Comparison of ENCODE assay signal across 14 mouse cellular contexts in the genomic region with DNA sequence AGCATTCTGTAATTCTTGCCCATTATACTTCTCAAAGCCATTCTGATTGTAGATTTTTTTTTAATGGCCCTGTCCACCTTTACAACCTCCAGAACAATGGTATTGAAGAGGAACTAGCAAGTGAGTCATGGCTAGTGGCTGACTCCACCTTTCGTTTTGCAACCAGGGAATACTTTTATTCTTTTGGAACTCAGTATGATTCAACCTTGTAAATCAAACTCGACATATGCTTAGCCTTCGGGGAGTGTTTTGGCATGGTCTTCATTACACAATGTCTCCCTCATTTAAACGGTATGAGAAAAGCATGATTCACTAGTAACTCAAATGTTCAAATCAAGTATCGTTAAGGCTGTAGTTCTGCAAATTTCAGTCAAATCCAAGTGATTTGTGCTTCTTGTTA. TPM values are rescaled to one million over a fixed set of nuclear protein-coding genes. Genes with fewer than 3 reads are reported as not detected.
A peak's percentile ranks its signal among the peaks of the same experiment; 100 is the strongest.
DNase-seq lines count a peak whose midpoint lies in the region; ATAC-seq lines count a peak whose summit lies in the region.
"Had no signal": no experiment of that assay in that cellular context is flagged by ENCODE, and none has a peak within 500 bp of the region (broad histone marks: within the 10 kb centered on the region; RNA-seq: fewer than 3 reads in every experiment).

No protein-coding gene starts in this region.

- DNase-seq in embryonic facial prominence, embryonic 14.5 days (ENCODE audit: low spot score) = peak; percentile 54
- DNase-seq in embryonic facial prominence, embryonic 10.5 days (ENCODE audit: low spot score) = no peak
- DNase-seq in urinary bladder, postnatal 36 days (ENCODE audit: low spot score in 2 of 2) = peak; percentile 33 to 53
- DNase-seq in urinary bladder, adult 2 months (ENCODE audit: low spot score) = no peak
- DNase-seq in large intestine, adult 2 months (ENCODE audit: low read depth, low spot score) = peak; percentile 55
- no peak for DNase-seq in right cerebral cortex, adult 18-20 months
- DNase-seq in frontal cortex, postnatal 10 days (ENCODE audit: low spot score in 2 of 2) = no peak
- no peak for DNase-seq in hindbrain, embryonic 14.5 days (ENCODE audit: low spot score)
- DNase-seq: cerebellum, adult 11-12 months; heart, adult 2 months; right cerebral cortex, postnatal 14 days had no signal

- no peak overlapping the region for H3K27ac ChIP-seq in embryonic facial prominence, embryonic 14.5 days (replicated peaks; ENCODE audit: low read depth, low read length)
- no peak overlapping the region for H3K27ac ChIP-seq in embryonic facial prominence, embryonic 10.5 days (replicated peaks)
- no peak overlapping the region for H3K27ac ChIP-seq in hindbrain, embryonic 14.5 days
- H3K27ac ChIP-seq: heart, adult 2 months; intestine, embryonic 15.5 days had no signal

- H3K36me3 ChIP-seq in embryonic facial prominence, embryonic 14.5 days (ENCODE audit: control insufficient read depth, insufficient read depth, low read length) = no peaks in the 10 kb centered on the region
- no peaks in the 10 kb centered on the region for H3K36me3 ChIP-seq in embryonic facial prominence, embryonic 10.5 days (replicated peaks)
- no peaks in the 10 kb centered on the region for H3K36me3 ChIP-seq in hindbrain, embryonic 14.5 days (replicated peaks; ENCODE audit: control insufficient read depth, insufficient read depth)
- H3K36me3 ChIP-seq: intestine, embryonic 15.5 days had no signal

- H3K27me3 ChIP-seq in embryonic facial prominence, embryonic 14.5 days (replicated peaks; ENCODE audit: control insufficient read depth, insufficient read depth, low read length) = no peaks in the 10 kb centered on the region; the same call in 1 of the 2 replicates
- H3K27me3 ChIP-seq in embryonic facial prominence, embryonic 10.5 days (replicated peaks; ENCODE audit: low read depth, poor library complexity, severe bottlenecking) = peaks cover 11% of the 10 kb centered on the region
- H3K27me3 ChIP-seq in hindbrain, embryonic 14.5 days (ENCODE audit: control insufficient read depth, insufficient read depth, low read length) = no peaks in the 10 kb centered on the region
- H3K27me3 ChIP-seq: intestine, embryonic 15.5 days had no signal

- H3K9ac ChIP-seq in embryonic facial prominence, embryonic 14.5 days (ENCODE audit: low read depth, low read length) = no peak overlapping the region
- H3K9ac ChIP-seq in hindbrain, embryonic 14.5 days = no peak overlapping the region
- H3K9ac ChIP-seq: intestine, embryonic 15.5 days had no signal

- no peak for ATAC-seq in embryonic facial prominence, embryonic 14.5 days (ENCODE audit: low read depth)
- no peak for ATAC-seq in hindbrain, embryonic 14.5 days (ENCODE audit: low FRiP score)
- ATAC-seq: intestine, embryonic 15.5 days had no signal

- no peak overlapping the region for H3K4me3 ChIP-seq in embryonic facial prominence, embryonic 14.5 days (ENCODE audit: low read depth, low read length)
- no peak overlapping the region for H3K4me3 ChIP-seq in embryonic facial prominence, embryonic 10.5 days
- H3K4me3 ChIP-seq in hindbrain, embryonic 14.5 days (replicated peaks; ENCODE audit: low read length) = no peak overlapping the region
- H3K4me3 ChIP-seq: erythroblast, embryonic 14.5 days; heart, adult 2 months; intestine, embryonic 15.5 days had no signal

- H3K4me1 ChIP-seq in embryonic facial prominence, embryonic 14.5 days (ENCODE audit: control insufficient read depth, insufficient read depth, low read length) = peaks cover 8% of the 10 kb centered on the region; the same call in 1 of the 2 replicates
- H3K4me1 ChIP-seq in embryonic facial prominence, embryonic 10.5 days = peaks cover 5% of the 10 kb centered on the region
- peaks cover 6% of the 10 kb centered on the region; the same call in 1 of the 2 replicates for H3K4me1 ChIP-seq in hindbrain, embryonic 14.5 days (replicated peaks; ENCODE audit: control insufficient read depth, insufficient read depth, low read length)
- H3K4me1 ChIP-seq: intestine, embryonic 15.5 days had no signal

- H3K4me2 ChIP-seq in embryonic facial prominence, embryonic 14.5 days (ENCODE audit: low read depth, low read length) = no peak overlapping the region
- no peak overlapping the region for H3K4me2 ChIP-seq in hindbrain, embryonic 14.5 days (replicated peaks)
- H3K4me2 ChIP-seq: intestine, embryonic 15.5 days; liver, embryonic 11.5 days had no signal

- WGBS in embryonic facial prominence, embryonic 14.5 days = 44% methylated on average over 5 of the region's 5 CpGs
- WGBS in embryonic facial prominence, embryonic 10.5 days = 88% methylated on average over 5 of the region's 5 CpGs
- 9% methylated on average over 5 of the region's 5 CpGs for WGBS in large intestine, adult 2 months
- 88% methylated on average over 5 of the region's 5 CpGs for WGBS in hindbrain, embryonic 14.5 days

- no peaks in the 10 kb centered on the region for H3K9me3 ChIP-seq in embryonic facial prominence, embryonic 14.5 days (ENCODE audit: control insufficient read depth, low read length)
- H3K9me3 ChIP-seq in embryonic facial prominence, embryonic 10.5 days = no peaks in the 10 kb centered on the region
- H3K9me3 ChIP-seq in hindbrain, embryonic 14.5 days (ENCODE audit: control insufficient read depth, low read length) = no peaks in the 10 kb centered on the region
- H3K9me3 ChIP-seq: intestine, embryonic 15.5 days had no signal

RNA-seq across cellular contexts. Expression of gene Rab32, which starts 2.8 kb away (rescaled TPM):
- 20.2 and 25.2 TPM in 2 replicates for polyA plus RNA-seq in embryonic facial prominence, embryonic 14.5 days (2014; fragmentation: Nextera tagmentation; extraction: Ambion mirVana)
- polyA plus RNA-seq in embryonic facial prominence, embryonic 10.5 days (2016; fragmentation: Nextera tagmentation; extraction: Ambion mirVana) = 7.0 and 7.9 TPM in 2 replicates
- 10.8 and 11.1 TPM in 2 replicates for polyA plus RNA-seq in urinary bladder, adult 2 months (2012; rRNA removed)
- polyA plus RNA-seq in large intestine, adult 2 months (2012; rRNA removed) = 6.3 and 7.2 TPM in 2 replicates
- polyA plus RNA-seq in hindbrain, embryonic 14.5 days (2014; fragmentation: Nextera tagmentation; extraction: Ambion mirVana) = 4.6 and 6.2 TPM in 2 replicates

Comparison
In these comparisons a context has a peak if more than half of its experiments do, and no peak if none do; other contexts are left out.
1. DNase-seq: peak in embryonic facial prominence, embryonic 14.5 days (single experiment), urinary bladder, postnatal 36 days (2 of 2) and large intestine, adult 2 months (single experiment); none in embryonic facial prominence, embryonic 10.5 days (single experiment), urinary bladder, adult 2 months (single experiment), right cerebral cortex, adult 18-20 months (single experiment), frontal cortex, postnatal 10 days (0 of 2) and hindbrain, embryonic 14.5 days (single experiment).